Mouse (Mus musculus): ENCODE measurements around the gene Neto2.

The Neto2 gene

GRCm38 (mm10) chr8:85602737-85603136, 98.0 kb downstream of the Neto2 start:
- no peak for DNase-seq (ENCODE audit: low spot score)

- no peak for DNase-seq (ENCODE audit: low spot score)
Observed at GRCm38 (mm10) chr8:85601741-85602140, 99.0 kb downstream of the Neto2 start.

GRCm38 (mm10) chr8:85597413-85598191, 103.1 kb downstream of the Neto2 start:
- no peak for DNase-seq (ENCODE audit: low spot score)

GRCm38 (mm10) chr8:85595391-85595790, 105.3 kb downstream of the Neto2 start:
- peak; percentile 11 for DNase-seq (ENCODE audit: low spot score)

- DNase-seq (ENCODE audit: low spot score), result no peak
Observed at GRCm38 (mm10) chr8:85594983-85595382, 105.7 kb downstream of the Neto2 start.

- DNase-seq (ENCODE audit: low spot score), result no peak
Observed at GRCm38 (mm10) chr8:85593324-85593723, 107.4 kb downstream of the Neto2 start.

- no peak for DNase-seq (ENCODE audit: low spot score)
Observed at GRCm38 (mm10) chr8:85591532-85591931, 109.2 kb downstream of the Neto2 start.

GRCm38 (mm10) chr8:85590258-85590657, 110.5 kb downstream of the Neto2 start:
- no peak for DNase-seq (ENCODE audit: low spot score)

- DNase-seq (ENCODE audit: low spot score), result no peak
Observed at GRCm38 (mm10) chr8:85588596-85588995, 112.1 kb downstream of the Neto2 start.
